Mouse (Mus musculus) layer of hippocampus, adult 2 months (tissue): ENCODE measurements around the gene Usp19. TPM values are rescaled to one million over a fixed set of nuclear protein-coding genes. Genes with fewer than 3 reads are reported as not detected.

Experiments used
- DNase-seq, 2 experiments: peaks; one replicate each; pipeline ENCODE4 v3.0.0; 2022; ENCODE audit warnings: low spot score in 2 of 2
- H3K27ac ChIP-seq: fragments of 200-600 bp; 2 replicates; pipeline ENCODE4 v1.8.1; 2022
- H3K4me3 ChIP-seq: fragments of 200-600 bp; 2 replicates; pipeline ENCODE4 v1.8.1; 2022; ENCODE audit warnings: mild to moderate bottlenecking
- CTCF ChIP-seq: fragments of 200-600 bp; conservative IDR thresholded peaks from 2 replicates; pipeline ENCODE4 v1.8.1; 2022; ENCODE audit warnings: antibody characterized with exemption, mild to moderate bottlenecking, moderate library complexity
- total RNA-seq, 2 experiments: library from RNA; stranded (reverse); gene quantifications; 2 replicates each; pipeline ENCODE4 v1.2.3; 2021

Usp19 gene
- total RNA-seq, 2 experiments from 2014 or later: 154 TPM

DNA sequence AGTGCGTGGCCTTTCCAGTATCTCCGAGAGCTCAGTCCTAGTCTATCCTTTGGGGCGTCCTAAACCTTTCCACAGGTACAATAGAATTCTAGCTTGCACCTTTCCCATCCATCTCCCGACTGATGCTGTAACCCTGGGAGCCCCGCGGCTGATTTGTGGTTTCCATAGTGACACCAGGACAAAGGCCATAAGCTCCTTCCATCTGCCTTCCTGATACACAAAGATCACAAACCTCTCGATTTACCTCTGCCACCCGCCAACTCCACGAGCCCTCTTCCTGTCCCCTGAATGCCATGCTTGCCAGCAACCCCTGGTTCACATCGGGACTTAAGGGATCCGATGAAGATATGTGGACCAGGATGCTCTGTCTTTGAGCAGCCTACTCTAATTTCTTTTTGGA lies 11.2 kb upstream of the Usp19 start:
- peak overlapping the region; percentile 83 for H3K27ac ChIP-seq
- no peak for DNase-seq
- TF ChIP-seq CTCF: no peak
- peak overlapping the region; percentile 51 for H3K4me3 ChIP-seq

GRCm38 (mm10) chr9:108479721-108480351 lies 10.6 kb upstream of the Usp19 start, which contains the start of gene Lamb2:
Lamb2 (plus strand) TSS chr9:108479736.
- DNase-seq: no peak
- peak within 1 kb of the TSS; percentile 51 for H3K4me3 ChIP-seq
- peak within 1 kb of the TSS; percentile 83 for H3K27ac ChIP-seq
- no peak for TF ChIP-seq CTCF

GRCm38 (mm10) chr9:108480813-108481519 lies 9.4 kb upstream of the Usp19 start:
- peak overlapping the region; percentile 51; the same call in 1 of the 2 replicates for H3K4me3 ChIP-seq
- TF ChIP-seq CTCF: no peak
- no peak for DNase-seq
- no peak overlapping the region for H3K27ac ChIP-seq

DNA sequence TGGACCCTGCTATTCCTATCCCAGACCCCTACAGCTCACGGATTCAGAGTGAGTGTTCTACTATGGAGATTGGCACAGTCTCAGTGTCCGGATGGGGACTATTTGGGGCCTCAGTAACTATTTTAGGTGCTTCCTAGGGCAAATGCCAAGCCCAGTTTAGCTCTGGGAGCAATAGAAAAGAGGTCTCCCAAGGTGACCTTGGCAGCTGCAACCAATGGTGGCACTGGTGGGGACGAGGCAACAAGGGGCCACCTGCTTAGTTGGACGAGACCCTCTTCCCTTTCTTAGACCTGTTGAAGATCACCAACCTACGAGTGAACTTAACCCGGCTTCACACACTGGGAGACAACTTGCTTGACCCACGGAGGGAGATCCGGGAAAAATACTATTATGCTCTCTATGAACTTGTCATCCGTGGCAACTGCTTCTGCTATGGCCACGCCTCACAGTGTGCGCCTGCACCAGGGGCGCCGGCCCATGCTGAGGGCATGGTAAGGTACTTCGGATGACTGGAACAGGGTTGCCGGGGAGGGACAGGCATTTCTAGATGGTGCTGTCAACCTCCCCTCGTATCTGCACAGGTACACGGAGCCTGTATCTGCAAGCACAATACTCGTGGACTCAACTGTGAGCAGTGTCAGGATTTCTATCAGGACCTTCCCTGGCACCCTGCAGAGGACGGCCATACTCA lies 8.7 kb upstream of the Usp19 start:
- Histone ChIP-seq H3K27ac (no peak overlapping the region), H3K4me3 (no peak overlapping the region)
- DNase-seq: no peak
- no peak for TF ChIP-seq CTCF

DNA sequence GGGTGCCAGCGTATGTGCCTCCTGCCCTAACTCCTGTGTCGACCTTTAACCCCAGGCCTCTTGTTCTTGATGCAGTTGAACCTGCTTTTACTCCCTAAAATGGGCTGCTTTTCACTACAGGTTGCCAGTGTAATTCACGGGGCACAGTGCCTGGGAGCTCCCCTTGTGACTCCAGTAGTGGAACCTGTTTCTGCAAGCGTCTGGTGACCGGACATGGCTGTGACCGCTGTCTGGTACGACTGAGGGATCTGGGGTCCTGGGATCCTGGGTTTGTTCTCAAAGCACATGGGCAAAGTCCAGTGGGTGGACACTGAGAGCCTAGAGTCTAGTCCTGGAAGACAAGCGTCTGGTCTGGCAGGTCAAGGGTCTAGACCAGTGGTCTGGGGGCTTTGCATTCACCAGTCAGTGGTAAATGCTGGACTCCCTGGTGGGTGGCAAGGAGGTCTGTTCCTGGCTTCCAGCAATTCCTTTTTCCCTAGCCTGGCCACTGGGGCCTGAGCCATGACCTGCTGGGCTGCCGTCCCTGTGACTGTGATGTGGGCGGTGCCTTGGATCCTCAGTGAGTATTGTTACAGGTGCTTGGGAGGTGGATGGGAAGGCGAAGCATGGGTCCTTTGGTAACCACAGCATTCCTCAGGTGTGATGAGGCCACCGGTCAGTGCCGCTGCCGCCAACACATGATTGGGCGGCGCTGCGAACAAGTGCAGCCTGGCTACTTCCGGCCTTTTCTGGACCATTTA lies 7.2 kb upstream of the Usp19 start:
- no peak for DNase-seq
- H3K4me3 ChIP-seq: no peak overlapping the region
- TF ChIP-seq CTCF: no peak
- no peak overlapping the region for H3K27ac ChIP-seq

- H3K27ac ChIP-seq: no peak overlapping the region
- no peak overlapping the region for H3K4me3 ChIP-seq
- TF ChIP-seq CTCF: no peak
- DNase-seq: no peak
Observed at GRCm38 (mm10) chr9:108484021-108484420, 6.4 kb upstream of the Usp19 start.

DNA sequence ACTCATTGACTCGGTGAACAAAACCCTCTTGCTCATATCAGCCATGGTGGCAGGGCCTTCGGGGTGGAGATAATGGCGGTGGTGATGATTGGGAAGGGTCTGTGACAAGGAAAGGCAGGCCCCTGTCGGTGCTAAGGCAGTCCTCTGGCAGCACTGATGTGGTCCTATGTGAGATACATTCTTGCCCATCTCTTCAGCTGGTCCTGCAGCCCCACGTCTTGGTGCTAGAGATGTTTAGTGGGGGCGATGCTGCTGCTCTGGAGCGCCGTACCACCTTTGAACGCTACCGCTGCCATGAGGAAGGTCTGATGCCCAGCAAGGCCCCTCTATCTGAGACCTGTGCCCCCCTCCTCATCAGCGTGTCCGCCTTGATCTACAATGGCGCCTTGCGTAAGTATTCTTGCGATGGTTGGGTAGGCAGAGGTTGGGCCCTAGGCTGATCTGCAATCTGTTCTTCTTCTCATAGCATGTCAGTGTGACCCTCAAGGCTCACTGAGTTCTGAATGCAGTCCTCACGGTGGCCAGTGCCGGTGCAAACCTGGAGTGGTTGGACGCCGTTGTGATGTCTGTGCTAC lies 5.0 kb upstream of the Usp19 start:
- H3K27ac ChIP-seq: no peak overlapping the region
- DNase-seq: no peak
- no peak for TF ChIP-seq CTCF
- H3K4me3 ChIP-seq: no peak overlapping the region

- TF ChIP-seq CTCF: no peak
- no peak for DNase-seq
- H3K27ac ChIP-seq: no peak overlapping the region
- no peak overlapping the region for H3K4me3 ChIP-seq
Observed at GRCm38 (mm10) chr9:108486973-108487530, 3.4 kb upstream of the Usp19 start.

- H3K27ac ChIP-seq: no peak overlapping the region
- no peak for TF ChIP-seq CTCF
Observed at GRCm38 (mm10) chr9:108488403-108488802, 2.0 kb upstream of the Usp19 start.

DNA sequence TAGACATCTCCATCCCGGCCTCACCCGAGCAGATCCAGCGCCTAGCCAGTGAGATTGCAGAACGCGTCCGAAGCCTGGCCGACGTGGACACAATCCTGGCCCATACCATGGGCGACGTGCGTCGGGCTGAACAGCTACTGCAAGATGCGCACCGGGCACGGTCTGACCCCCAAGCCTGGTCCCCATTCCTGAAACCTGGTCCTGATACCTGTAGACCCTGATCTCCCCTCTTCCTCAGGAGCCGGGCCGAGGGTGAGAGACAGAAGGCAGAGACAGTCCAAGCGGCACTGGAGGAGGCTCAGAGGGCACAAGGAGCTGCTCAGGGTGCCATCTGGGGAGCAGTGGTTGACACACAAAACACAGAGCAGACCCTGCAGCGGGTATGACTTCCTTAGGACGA lies 1.2 kb upstream of the Usp19 start:
- no peak for DNase-seq
- Histone ChIP-seq H3K4me3 (no peak overlapping the region), H3K27ac (peak overlapping the region; percentile 97; the same call in 1 of the 2 replicates)
- no peak for TF ChIP-seq CTCF

More at GRCm38 (mm10) chr9:108488403-108488802, 2.0 kb upstream of the Usp19 start:
- no peak for DNase-seq
- no peak overlapping the region for H3K4me3 ChIP-seq

- no peak for TF ChIP-seq CTCF
- DNase-seq: no peak
- peak overlapping the region; percentile 95 for H3K4me3 ChIP-seq
- H3K27ac ChIP-seq: peak overlapping the region; percentile 97
Observed at GRCm38 (mm10) chr9:108489702-108490558, 472 bp upstream of the Usp19 start.
